Mouse (Mus musculus) lung, adult 2 months (tissue): ENCODE results near the gene Dsp. TPM values are rescaled to one million over a fixed set of nuclear protein-coding genes. Genes with fewer than 3 reads are reported as not detected.

Experiments used
- DNase-seq: peaks from one replicate; pipeline ENCODE4 v3.0.0; 2022
- H3K4me1 ChIP-seq: fragments of 200-500 bp; 2 replicates; pipeline ENCODE4 v1.6.1; 2011; ENCODE audit warnings: low read length; ENCODE audit not compliant: control insufficient read depth, insufficient read depth
- H3K4me3 ChIP-seq: fragments of 200-500 bp; replicated peaks from 2 replicates; pipeline ENCODE3; 2011; ENCODE audit warnings: low read depth, mild to moderate bottlenecking, control low read depth, low read length; ENCODE audit errors: extremely low read depth
- CTCF ChIP-seq: fragments of 200-500 bp; IDR thresholded peaks from 2 replicates; pipeline ENCODE4 v1.5.1; 2011; ENCODE audit warnings: mild to moderate bottlenecking, low read length, control low read depth; ENCODE audit not compliant: insufficient read depth
- POLR2A ChIP-seq: fragments of 200-500 bp; IDR thresholded peaks from 2 replicates; pipeline ENCODE4 v1.6.1; 2011; ENCODE audit warnings: low read depth, mild to moderate bottlenecking, control low read depth, low read length, borderline replicate concordance; ENCODE audit errors: extremely low read depth
- WGBS: fragments of 180-500 bp; shearing (Covaris S2); methylation state at CpG from one replicate; pipeline ENCODE4 v1.1.7; 2018; 5-methylcytosine and 5-hydroxymethylcytosine counted together
- polyA plus RNA-seq: library from polyadenylated mRNA; depleted of rRNA; stranded (reverse); fragments of >200 nt; gene quantifications from 2 replicates; pipeline ENCODE4 v1.2.3, GENCODE M21; 2012

Gene Dsp
- polyA plus RNA-seq, 1 experiment, result 19.0 TPM

- DNase-seq, result no peak
- no peak for TF ChIP-seq POLR2A
- no peak for TF ChIP-seq CTCF
- no peak overlapping the region for H3K4me3 ChIP-seq
- H3K4me1 ChIP-seq, result no peaks in the 10 kb centered on the region
- 55% methylated on average over 1 of the region's 1 CpGs for WGBS
Measured at GRCm38 (mm10) chr13:38140521-38140920, 10.6 kb upstream of the Dsp start.

- TF ChIP-seq CTCF, result no peak
- no peak for TF ChIP-seq POLR2A
- H3K4me1 ChIP-seq, result no peaks in the 10 kb centered on the region
- DNase-seq, result peak; percentile 61
- H3K4me3 ChIP-seq, result peak overlapping the region; percentile 39
- 22% methylated on average over 20 of the region's 20 CpGs for WGBS
Measured at GRCm38 (mm10) chr13:38144962-38145713, 6.0 kb upstream of the Dsp start.

- H3K4me3 ChIP-seq, result no peak overlapping the region
- TF ChIP-seq POLR2A (no peak), CTCF (no peak)
- DNase-seq, result no peak
- 73% methylated on average over 3 of the region's 3 CpGs for WGBS
- peaks cover 5% of the 10 kb centered on the region for H3K4me1 ChIP-seq
Measured at GRCm38 (mm10) chr13:38148348-38148747, 2.7 kb upstream of the Dsp start.

- DNase-seq, result peak; percentile 54
- Histone ChIP-seq H3K4me3 (peak overlapping the region; percentile 69), H3K4me1 (peaks cover 5% of the 10 kb centered on the region)
- TF ChIP-seq CTCF (no peak), POLR2A (no peak)
- WGBS, result 2% methylated on average over 49 of the region's 49 CpGs
Measured at GRCm38 (mm10) chr13:38151671-38152428, 756 bp downstream of the Dsp start.

GRCm38 (mm10) chr13:38152429-38153035 is 1.4 kb downstream of the Dsp start:
- 5% methylated on average over 31 of the region's 31 CpGs for WGBS
- peak overlapping the region; percentile 63 for H3K4me3 ChIP-seq
- peaks cover 5% of the 10 kb centered on the region for H3K4me1 ChIP-seq
- DNase-seq, result peak; percentile 33
- no peak for TF ChIP-seq CTCF
- TF ChIP-seq POLR2A, result no peak

- no peak overlapping the region for H3K4me3 ChIP-seq
- WGBS, result 42% methylated on average over 2 of the region's 2 CpGs
- H3K4me1 ChIP-seq, result peaks cover 5% of the 10 kb centered on the region
- DNase-seq, result no peak
- TF ChIP-seq POLR2A, result no peak
- TF ChIP-seq CTCF, result no peak
Measured at GRCm38 (mm10) chr13:38155523-38155922, 4.4 kb downstream of the Dsp start.

GRCm38 (mm10) chr13:38157635-38158034 is 6.5 kb downstream of the Dsp start:
- DNase-seq, result no peak
- no peak for TF ChIP-seq POLR2A
- TF ChIP-seq CTCF, result no peak
- H3K4me1 ChIP-seq, result peaks cover 1% of the 10 kb centered on the region; the same call in 1 of the 2 replicates
- no peak overlapping the region for H3K4me3 ChIP-seq
- WGBS, result 33% methylated on average over 6 of the region's 6 CpGs

GRCm38 (mm10) chr13:38162002-38162401 is 10.9 kb downstream of the Dsp start:
- TF ChIP-seq POLR2A, result no peak
- no peak for TF ChIP-seq CTCF
- no peak for DNase-seq
- Histone ChIP-seq H3K4me1 (no peaks in the 10 kb centered on the region), H3K4me3 (no peak overlapping the region)
- WGBS, result 75% methylated on average over 2 of the region's 2 CpGs

GRCm38 (mm10) chr13:38162668-38163067 is 11.6 kb downstream of the Dsp start:
- Histone ChIP-seq H3K4me1 (no peaks in the 10 kb centered on the region), H3K4me3 (no peak overlapping the region)
- DNase-seq, result no peak
- no peak for TF ChIP-seq POLR2A
- no peak for TF ChIP-seq CTCF
- 28% methylated on average over 11 of the region's 11 CpGs for WGBS
